ENCODE assay signal across 22 mouse cellular contexts in the genomic region with DNA sequence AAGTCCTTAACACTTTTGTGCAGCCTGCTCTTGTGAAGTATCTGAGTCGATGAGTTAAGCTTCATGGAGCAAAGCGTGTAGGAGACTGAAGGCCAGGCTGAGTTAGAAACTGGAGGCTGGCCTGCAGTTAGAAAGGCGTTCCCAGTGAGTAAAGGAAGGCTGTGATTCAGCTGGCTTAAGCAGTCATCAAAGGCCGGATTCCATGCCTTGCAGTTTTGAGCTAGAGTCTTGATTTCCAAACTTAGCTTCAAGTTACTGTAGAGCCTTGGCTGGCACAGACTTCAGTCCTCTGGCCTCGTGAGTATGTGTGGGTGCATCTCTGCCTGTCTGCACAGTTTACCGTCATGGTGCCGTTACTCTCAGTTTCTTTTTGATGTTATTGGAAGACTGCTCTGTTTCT. TPM values are rescaled to one million over a fixed set of nuclear protein-coding genes. Genes with fewer than 3 reads are reported as not detected.
DNase-seq lines count a peak whose midpoint lies in the region; ATAC-seq lines count a peak whose summit lies in the region.
"Had no signal": no experiment of that assay in that cellular context is flagged by ENCODE, and none has a peak within 500 bp of the region (broad histone marks: within the 10 kb centered on the region; RNA-seq: fewer than 3 reads in every experiment).

No protein-coding gene starts in this region.

- no peak overlapping the region for H3K27ac ChIP-seq in midbrain, embryonic 15.5 days
- H3K27ac ChIP-seq: embryonic facial prominence, embryonic 13.5 days; forebrain, embryonic 13.5 days; heart, embryonic 10.5 days; hindbrain, embryonic 12.5 days had no signal

- H3K4me1 ChIP-seq in midbrain, embryonic 15.5 days: no peaks in the 10 kb centered on the region
- H3K4me1 ChIP-seq: embryonic facial prominence, embryonic 13.5 days; forebrain, embryonic 13.5 days; heart, embryonic 10.5 days; hindbrain, embryonic 12.5 days had no signal

- 86% methylated on average over 7 of the region's 7 CpGs for WGBS in midbrain, embryonic 15.5 days

- H3K9me3 ChIP-seq in midbrain, embryonic 15.5 days: no peaks in the 10 kb centered on the region
- H3K9me3 ChIP-seq: embryonic facial prominence, embryonic 13.5 days; forebrain, embryonic 13.5 days; heart, embryonic 10.5 days; hindbrain, embryonic 12.5 days had no signal

- no peak overlapping the region for H3K9ac ChIP-seq in midbrain, embryonic 15.5 days
- H3K9ac ChIP-seq: embryonic facial prominence, embryonic 13.5 days; forebrain, embryonic 13.5 days; forebrain, postnatal 0 days; hindbrain, embryonic 12.5 days had no signal

- no peak overlapping the region for H3K4me2 ChIP-seq in midbrain, embryonic 15.5 days
- H3K4me2 ChIP-seq: embryonic facial prominence, embryonic 13.5 days; forebrain, embryonic 13.5 days; hindbrain, embryonic 12.5 days had no signal

- ATAC-seq in midbrain, embryonic 15.5 days (replicated peaks): no peak
- ATAC-seq: forebrain, embryonic 13.5 days; forebrain, postnatal 0 days; hindbrain, embryonic 16.5 days; inflammation-experienced regulatory T-cells, adult 6 months; intestine, postnatal 0 days had no signal

- H3K27me3 ChIP-seq in midbrain, embryonic 15.5 days (replicated peaks): no peaks in the 10 kb centered on the region
- H3K27me3 ChIP-seq: CH12.LX; embryonic facial prominence, embryonic 13.5 days; forebrain, embryonic 13.5 days; hindbrain, embryonic 12.5 days had no signal

- no peak overlapping the region for H3K4me3 ChIP-seq in midbrain, embryonic 15.5 days
- H3K4me3 ChIP-seq: embryonic facial prominence, embryonic 13.5 days; forebrain, embryonic 13.5 days; heart, embryonic 10.5 days; hindbrain, embryonic 12.5 days had no signal

- peak; percentile 26 to 37 for DNase-seq in adrenal gland, postnatal 36 days
- no peak for DNase-seq in adrenal gland, adult 8-10 months
- DNase-seq in right cerebral cortex, adult 18-20 months: peak; percentile 37
- no peak for DNase-seq in right cerebral cortex, postnatal 4 days
- DNase-seq in skeletal muscle tissue, adult 2 months (ENCODE audit: low read depth, low spot score): peak; percentile 16
- DNase-seq: cerebellum, adult 18-20 months; cerebellum, adult 9-11 months; cerebellum, postnatal 36 days; forebrain, postnatal 0 days; gastrocnemius, postnatal 36 days; heart, adult 11 months; heart, postnatal 10 days; heart, postnatal 4 days had no signal

- H3K36me3 ChIP-seq in midbrain, embryonic 15.5 days (replicated peaks): no peaks in the 10 kb centered on the region

RNA-seq across cellular contexts. Expression of a gene that starts 42.2 kb away (rescaled TPM):
- total RNA-seq in adrenal gland, postnatal 36 days (2021): 10 to 100 TPM; 16.1 to 21.6 TPM
- 10 to 100 TPM; 16.4 to 18.0 (median 17.4) TPM for total RNA-seq in adrenal gland, adult 8-10 months (2022)
- 31.6 and 32.6 TPM in 2 replicates for polyA plus RNA-seq in midbrain, embryonic 15.5 days (2015; fragmentation: Nextera tagmentation; extraction: Ambion mirVana)

Comparison
In these comparisons a context has a peak if more than half of its experiments do, and no peak if none do; other contexts are left out.
1. DNase-seq: peak in adrenal gland, postnatal 36 days (2 of 2), right cerebral cortex, adult 18-20 months (single experiment) and skeletal muscle tissue, adult 2 months (single experiment); none in adrenal gland, adult 8-10 months (single experiment) and right cerebral cortex, postnatal 4 days (single experiment).